Mouse (Mus musculus) testis, adult 2 months (tissue): Measurements from ENCODE around the gene Sema6d. TPM values are rescaled to one million over a fixed set of nuclear protein-coding genes. Genes with fewer than 3 reads are reported as not detected.

Source experiments
- H3K27ac ChIP-seq: fragments of 200-500 bp; 2 replicates; pipeline ENCODE4 v1.5.1; 2012; ENCODE audit warnings: low read depth, low read length; ENCODE audit not compliant: control insufficient read depth, insufficient read depth
- H3K27me3 ChIP-seq: fragments of 200-500 bp; 2 replicates; pipeline ENCODE4 v1.6.1; 2012; ENCODE audit warnings: mild to moderate bottlenecking, low read length, moderate library complexity; ENCODE audit not compliant: control insufficient read depth, insufficient read depth
- H3K36me3 ChIP-seq: fragments of 200-500 bp; 2 replicates; pipeline ENCODE4 v1.6.1; 2012; ENCODE audit warnings: mild to moderate bottlenecking, low read length; ENCODE audit not compliant: control insufficient read depth, insufficient read depth
- H3K4me1 ChIP-seq: fragments of 200-500 bp; 2 replicates; pipeline ENCODE4 v1.6.1; 2012; ENCODE audit warnings: low read length; ENCODE audit not compliant: control insufficient read depth, insufficient read depth
- H3K4me3 ChIP-seq: fragments of 200-500 bp; 2 replicates; pipeline ENCODE4 v1.5.1; 2012; ENCODE audit warnings: low read depth, mild to moderate bottlenecking, low read length, moderate library complexity, mixed read lengths; ENCODE audit not compliant: control insufficient read depth
- CTCF ChIP-seq: fragments of 200-500 bp; IDR thresholded peaks from 2 replicates; pipeline ENCODE4 v1.5.1; 2012; ENCODE audit warnings: low read depth, mild to moderate bottlenecking, inconsistent platforms, low read length, moderate library complexity; ENCODE audit not compliant: control insufficient read depth, insufficient read depth, insufficient replicate concordance
- POLR2A ChIP-seq: fragments of 200-500 bp; IDR thresholded peaks from 2 replicates; pipeline ENCODE4 v1.6.1; 2012; ENCODE audit warnings: low read depth, mild to moderate bottlenecking, inconsistent platforms, low read length, moderate library complexity; ENCODE audit not compliant: control insufficient read depth
- polyA plus RNA-seq: library from polyadenylated mRNA; depleted of rRNA; stranded (reverse); fragments of >200 nt; gene quantifications from 2 replicates; pipeline ENCODE4 v1.2.3, GENCODE M21; 2012

Gene Sema6d
- polyA plus RNA-seq, 1 experiment: 1.0 TPM

DNA sequence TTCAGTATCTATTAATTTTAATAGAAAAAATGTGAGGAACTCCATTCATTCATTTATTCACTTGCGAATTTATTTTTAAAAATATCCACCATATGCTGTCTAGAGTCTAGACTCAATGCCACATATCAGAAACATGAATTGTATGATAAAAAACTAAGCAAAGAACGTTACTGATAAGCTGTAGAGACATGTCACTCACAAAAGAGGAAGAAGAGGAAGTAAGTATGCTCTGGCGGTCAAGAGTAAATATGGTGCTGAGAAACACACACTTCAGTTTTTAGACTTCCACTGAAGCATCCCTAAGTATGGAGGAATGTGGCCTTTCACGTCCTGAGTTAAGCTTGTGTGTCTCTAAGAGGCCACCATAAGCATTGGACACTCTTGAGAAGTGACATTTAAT, 484.0 kb downstream of the Sema6d start:
- Histone ChIP-seq H3K36me3 (no peaks in the 10 kb centered on the region), H3K27ac (no peak overlapping the region), H3K4me3 (no peak overlapping the region), H3K4me1 (no peaks in the 10 kb centered on the region), H3K27me3 (no peaks in the 10 kb centered on the region)
- TF ChIP-seq CTCF: no peak
- TF ChIP-seq POLR2A: no peak

DNA sequence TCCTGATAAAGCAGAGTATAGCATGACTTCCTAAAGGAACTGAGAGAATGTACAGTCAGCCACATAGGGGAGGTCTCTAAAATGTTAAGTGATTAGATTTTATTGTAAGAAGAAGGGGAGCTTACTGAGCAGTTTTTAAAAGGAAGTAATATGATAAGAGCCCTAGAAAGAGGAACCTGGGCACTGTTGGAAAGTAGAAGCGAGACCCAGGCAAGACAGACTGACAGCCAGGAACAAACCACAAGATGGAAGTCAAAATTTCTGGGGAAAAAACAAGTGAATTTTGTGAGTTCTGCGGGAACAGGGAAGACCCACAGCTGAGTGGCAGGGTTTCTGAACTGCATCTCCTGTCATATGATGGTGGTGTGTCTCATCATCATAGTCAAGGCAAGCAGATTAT, 486.3 kb downstream of the Sema6d start:
- TF ChIP-seq POLR2A: no peak
- no peak for TF ChIP-seq CTCF
- Histone ChIP-seq H3K27me3 (no peaks in the 10 kb centered on the region), H3K36me3 (no peaks in the 10 kb centered on the region), H3K4me3 (no peak overlapping the region), H3K27ac (no peak overlapping the region), H3K4me1 (no peaks in the 10 kb centered on the region)

DNA sequence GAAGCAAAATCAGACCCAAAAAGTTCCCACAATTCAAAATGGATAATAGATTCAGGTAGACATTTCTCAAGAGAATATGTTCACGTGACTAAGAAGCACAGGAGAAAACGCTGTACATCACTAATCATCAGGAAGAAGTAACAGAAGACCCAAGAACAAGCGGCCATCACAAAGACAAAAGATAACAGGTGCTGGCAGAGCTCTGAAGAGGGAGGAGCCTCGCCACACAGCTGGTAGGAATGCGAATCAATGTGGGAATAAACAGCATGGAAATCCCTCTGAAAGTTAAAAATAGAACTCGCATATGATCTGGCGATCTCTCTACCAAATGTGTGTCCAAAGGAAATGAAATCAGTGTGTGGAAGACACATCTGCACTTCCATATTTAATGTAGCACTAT, 493.8 kb downstream of the Sema6d start:
- H3K27ac ChIP-seq: no peak overlapping the region
- H3K4me3 ChIP-seq: no peak overlapping the region
- no peaks in the 10 kb centered on the region for H3K4me1 ChIP-seq
- no peaks in the 10 kb centered on the region for H3K36me3 ChIP-seq
- TF ChIP-seq CTCF: no peak
- no peak for TF ChIP-seq POLR2A
- no peaks in the 10 kb centered on the region for H3K27me3 ChIP-seq

DNA sequence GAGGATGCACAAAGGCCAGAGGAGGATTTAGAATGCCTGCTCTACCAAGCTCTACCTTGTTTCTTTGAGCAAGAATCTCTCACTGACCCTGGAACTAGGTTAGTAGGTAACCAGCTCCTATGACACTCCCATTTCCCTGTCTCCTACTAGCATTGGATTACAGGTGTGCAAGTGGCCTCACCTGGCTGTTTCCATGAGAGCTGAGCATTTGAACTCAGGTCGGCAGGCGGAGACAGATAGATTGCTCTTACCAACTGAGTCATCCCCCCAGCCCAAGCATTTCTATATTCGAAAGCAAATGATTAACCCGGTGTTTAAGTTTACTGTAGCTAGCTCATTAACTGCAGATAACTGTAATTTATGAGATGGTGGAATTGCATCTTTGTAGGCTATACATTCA, 503.0 kb downstream of the Sema6d start:
- H3K4me1 ChIP-seq: no peaks in the 10 kb centered on the region
- TF ChIP-seq CTCF: no peak
- TF ChIP-seq POLR2A: no peak
- no peak overlapping the region for H3K4me3 ChIP-seq
- no peaks in the 10 kb centered on the region for H3K36me3 ChIP-seq
- H3K27ac ChIP-seq: no peak overlapping the region
- H3K27me3 ChIP-seq: no peaks in the 10 kb centered on the region

DNA sequence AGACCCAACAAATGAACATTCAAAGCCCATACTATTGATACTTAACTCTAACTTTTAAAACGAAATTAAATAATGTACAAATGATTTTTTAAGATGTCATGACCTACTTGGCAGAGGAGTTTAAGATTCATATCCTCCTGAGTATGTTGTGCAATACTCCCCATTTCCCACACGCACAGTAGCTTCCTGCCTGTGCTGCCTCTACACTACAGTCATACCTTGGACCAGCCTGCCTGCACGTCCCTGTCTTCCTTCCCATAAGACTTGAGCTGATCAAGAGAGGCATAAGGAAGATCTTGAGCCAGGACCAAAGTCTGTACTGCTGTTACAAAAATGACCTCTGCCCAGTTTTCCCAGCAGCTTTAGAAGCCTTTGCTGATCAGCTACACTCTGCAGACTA, 509.2 kb downstream of the Sema6d start:
- no peak for TF ChIP-seq POLR2A
- no peak for TF ChIP-seq CTCF
- H3K4me3 ChIP-seq: no peak overlapping the region
- H3K27ac ChIP-seq: no peak overlapping the region
- no peaks in the 10 kb centered on the region for H3K36me3 ChIP-seq
- H3K27me3 ChIP-seq: no peaks in the 10 kb centered on the region
- no peaks in the 10 kb centered on the region for H3K4me1 ChIP-seq

DNA sequence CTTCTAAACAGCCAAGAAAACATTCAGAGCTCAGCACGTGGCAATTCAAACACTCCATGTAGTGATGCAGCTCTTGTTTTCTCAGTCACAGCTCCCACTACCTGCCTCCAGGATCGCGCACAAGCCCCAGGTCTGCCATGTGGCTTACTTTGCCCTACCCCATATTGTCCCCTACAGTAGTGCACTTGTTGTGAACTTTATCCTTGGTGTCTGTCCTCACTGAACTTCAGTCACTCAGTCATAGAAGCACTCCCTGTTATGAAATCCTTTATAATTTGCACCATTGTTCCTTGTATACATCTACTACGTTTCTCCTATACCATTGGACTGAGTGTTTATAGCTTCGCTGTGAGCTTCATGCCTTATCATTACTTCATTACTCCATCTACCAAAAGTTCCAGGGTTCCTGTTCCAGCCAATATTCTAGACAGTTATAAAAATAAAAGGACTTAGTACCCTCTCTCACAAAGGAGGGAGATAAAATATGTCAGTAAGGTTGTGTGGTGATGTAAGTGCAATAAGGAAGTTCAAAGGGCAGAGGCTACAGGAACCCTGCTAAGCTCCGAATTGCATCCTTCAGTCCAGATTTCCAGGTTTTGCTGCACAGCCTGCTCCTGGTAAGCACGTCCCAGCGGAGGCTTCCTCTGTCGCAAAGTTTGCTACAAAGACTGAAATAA, 512.1 kb downstream of the Sema6d start:
- H3K4me1 ChIP-seq: no peaks in the 10 kb centered on the region
- no peak overlapping the region for H3K27ac ChIP-seq
- TF ChIP-seq CTCF (no peak), POLR2A (no peak)
- H3K27me3 ChIP-seq: no peaks in the 10 kb centered on the region
- no peaks in the 10 kb centered on the region for H3K36me3 ChIP-seq
- H3K4me3 ChIP-seq: no peak overlapping the region

DNA sequence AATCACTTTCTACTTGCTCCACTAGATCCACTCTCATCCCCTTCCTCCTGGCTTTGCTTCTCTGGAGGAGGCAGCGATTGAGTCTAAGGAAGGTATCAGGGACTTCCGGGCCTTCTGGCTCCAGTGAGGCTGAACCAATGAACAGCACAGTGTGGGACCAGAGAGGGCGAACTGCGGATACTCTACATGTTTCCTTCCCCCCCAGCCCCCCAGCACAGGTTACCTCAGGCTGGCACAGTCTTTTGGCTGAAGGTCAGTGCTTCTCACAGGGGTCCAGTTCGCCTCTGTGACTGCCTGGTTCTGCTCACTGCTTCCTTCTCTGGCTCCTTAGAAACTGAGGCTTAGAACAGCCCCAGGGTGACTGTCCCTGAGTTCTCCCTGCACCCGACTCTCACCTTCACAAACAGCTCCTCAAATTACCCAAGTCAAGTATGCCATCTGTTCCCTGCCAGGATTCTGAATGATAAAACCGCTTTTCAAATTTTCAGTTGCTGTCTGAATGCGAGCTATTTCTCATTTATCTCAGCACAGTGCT, 512.7 kb downstream of the Sema6d start:
- Histone ChIP-seq H3K36me3 (no peaks in the 10 kb centered on the region), H3K27ac (no peak overlapping the region), H3K4me3 (no peak overlapping the region), H3K27me3 (no peaks in the 10 kb centered on the region), H3K4me1 (no peaks in the 10 kb centered on the region)
- TF ChIP-seq POLR2A (no peak), CTCF (no peak)
